Mouse (Mus musculus) cerebellum, adult 2 months (tissue): ENCODE data around the gene N4bp1.

Source experiments
- CTCF ChIP-seq: fragments of 200-500 bp; IDR thresholded peaks from 2 replicates; pipeline ENCODE4 v1.5.1; 2011; ENCODE audit warnings: low read depth, mild to moderate bottlenecking, control low read depth, low read length, moderate library complexity, borderline replicate concordance; ENCODE audit not compliant: insufficient read depth
- POLR2A ChIP-seq: fragments of 200-500 bp; IDR thresholded peaks from 2 replicates; pipeline ENCODE4 v1.6.1; 2011; ENCODE audit warnings: low read length, control low read depth, borderline replicate concordance; ENCODE audit not compliant: insufficient read depth

GRCm38 (mm10) chr8:86797705-86798104 is 87.4 kb downstream of the N4bp1 start:
- TF ChIP-seq POLR2A (no peak), CTCF (no peak)
